Mouse (Mus musculus) c-Kit-positive CD71-positive TER-119-positive erythroid progenitor cells, embryonic 14.5 days (primary cell): ENCODE data around the gene Olfr818.
"Not testable (repeated sequence)": the region's sequence is repeated elsewhere in the genome, so short reads cannot be mapped to it uniquely, and the experiment has no call there.

Experiments
- DNase-seq: peaks from one replicate; pipeline ENCODE4 v3.0.0-alpha.2; 2013; ENCODE audit warnings: low spot score

Olfr818 gene

DNA sequence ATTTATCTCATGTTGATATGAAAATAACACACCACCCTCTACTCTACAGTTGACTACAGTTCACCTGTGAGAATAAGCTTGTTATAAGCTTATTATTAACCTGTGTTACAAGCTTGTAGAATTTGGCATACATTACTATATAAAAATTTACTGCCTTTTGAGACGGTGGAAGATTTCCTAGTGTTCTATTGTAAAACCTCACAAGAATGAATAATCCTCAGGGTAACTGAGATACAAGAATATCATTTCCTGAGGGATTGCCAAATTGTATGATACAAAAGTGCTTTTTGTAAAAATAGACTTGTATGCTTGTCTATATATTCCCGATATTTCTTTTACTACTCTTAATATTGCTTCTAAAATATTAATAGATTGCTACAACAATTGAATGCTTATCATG lies at the start of gene Olfr818:
Olfr818 (minus strand) TSS at position 101 of the 400 bp plus-strand sequence.
- no peak for DNase-seq

DNA sequence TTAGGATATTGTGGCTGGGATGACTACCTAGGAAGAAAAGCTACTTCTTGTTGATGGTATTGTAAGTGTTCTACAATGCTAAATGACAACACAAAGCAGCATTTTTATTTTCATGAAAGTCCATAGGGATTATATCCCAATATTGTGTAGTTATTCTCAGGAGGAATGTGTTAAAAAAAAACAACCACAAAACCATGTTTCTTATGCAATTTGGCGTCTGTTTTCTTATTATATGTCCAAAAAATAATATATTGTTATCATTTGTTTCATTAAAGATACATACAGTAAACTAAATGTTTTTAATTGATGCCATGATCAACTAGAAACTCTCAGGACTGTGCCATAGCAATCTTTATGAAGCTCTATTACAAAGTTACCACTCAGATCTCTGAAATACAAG lies 36.1 kb upstream of the Olfr818 start, which contains the start of gene Gm10310:
Gm10310 (minus strand) TSS at position 101 of the 400 bp plus-strand sequence.
- DNase-seq = not testable (repeated sequence)

DNA sequence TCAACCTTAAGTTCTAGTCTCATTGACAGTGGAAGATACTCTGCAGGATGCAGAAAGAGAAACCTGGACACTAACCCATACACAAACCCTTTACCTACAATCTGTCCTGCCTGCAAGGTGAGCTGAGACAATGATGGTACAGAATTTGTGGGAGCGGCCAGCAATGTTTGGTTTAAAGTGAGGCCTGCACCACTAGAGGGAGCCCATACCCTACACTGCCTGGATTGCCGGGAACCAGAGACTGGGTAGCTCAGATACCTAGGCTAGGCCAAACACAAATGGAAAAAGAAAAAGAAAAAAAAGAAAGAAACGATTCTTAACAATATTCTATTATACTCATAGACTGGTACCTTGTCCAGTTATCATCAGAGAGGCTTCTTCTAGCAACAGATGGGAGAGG lies 33.0 kb upstream of the Olfr818 start:
- DNase-seq = not testable (repeated sequence)

DNA sequence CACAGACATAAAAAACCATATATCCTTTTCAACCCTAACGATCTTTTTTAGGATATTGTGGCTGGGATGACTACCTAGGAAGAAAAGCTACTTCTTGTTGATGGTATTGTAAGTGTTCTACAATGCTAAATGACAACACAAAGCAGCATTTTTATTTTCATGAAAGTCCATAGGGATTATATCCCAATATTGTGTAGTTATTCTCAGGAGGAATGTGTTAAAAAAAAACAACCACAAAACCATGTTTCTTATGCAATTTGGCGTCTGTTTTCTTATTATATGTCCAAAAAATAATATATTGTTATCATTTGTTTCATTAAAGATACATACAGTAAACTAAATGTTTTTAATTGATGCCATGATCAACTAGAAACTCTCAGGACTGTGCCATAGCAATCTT lies 27.1 kb upstream of the Olfr818 start, which contains the start of gene Olfr247:
Olfr247 (minus strand) TSS at position 101 of the 400 bp plus-strand sequence.
- not testable (repeated sequence) for DNase-seq

DNA sequence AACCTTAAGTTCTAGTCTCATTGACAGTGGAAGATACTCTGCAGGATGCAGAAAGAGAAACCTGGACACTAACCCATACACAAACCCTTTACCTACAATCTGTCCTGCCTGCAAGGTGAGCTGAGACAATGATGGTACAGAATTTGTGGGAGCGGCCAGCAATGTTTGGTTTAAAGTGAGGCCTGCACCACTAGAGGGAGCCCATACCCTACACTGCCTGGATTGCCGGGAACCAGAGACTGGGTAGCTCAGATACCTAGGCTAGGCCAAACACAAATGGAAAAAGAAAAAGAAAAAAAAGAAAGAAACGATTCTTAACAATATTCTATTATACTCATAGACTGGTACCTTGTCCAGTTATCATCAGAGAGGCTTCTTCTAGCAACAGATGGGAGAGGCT lies 24.1 kb upstream of the Olfr818 start:
- not testable (repeated sequence) for DNase-seq

DNA sequence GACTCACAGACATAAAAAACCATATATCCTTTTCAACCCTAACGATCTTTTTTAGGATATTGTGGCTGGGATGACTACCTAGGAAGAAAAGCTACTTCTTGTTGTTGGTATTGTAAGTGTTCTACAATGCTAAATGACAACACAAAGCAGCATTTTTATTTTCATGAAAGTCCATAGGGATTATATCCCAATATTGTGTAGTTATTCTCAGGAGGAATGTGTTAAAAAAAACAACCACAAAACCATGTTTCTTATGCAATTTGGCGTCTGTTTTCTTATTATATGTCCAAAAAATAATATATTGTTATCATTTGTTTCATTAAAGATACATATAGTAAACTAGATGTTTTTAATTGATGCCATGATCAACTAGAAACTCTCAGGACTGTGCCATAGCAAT lies 18.3 kb upstream of the Olfr818 start, which contains the start of gene Olfr819:
Olfr819 (minus strand) TSS at position 101 of the 400 bp plus-strand sequence.
- not testable (repeated sequence) for DNase-seq

DNA sequence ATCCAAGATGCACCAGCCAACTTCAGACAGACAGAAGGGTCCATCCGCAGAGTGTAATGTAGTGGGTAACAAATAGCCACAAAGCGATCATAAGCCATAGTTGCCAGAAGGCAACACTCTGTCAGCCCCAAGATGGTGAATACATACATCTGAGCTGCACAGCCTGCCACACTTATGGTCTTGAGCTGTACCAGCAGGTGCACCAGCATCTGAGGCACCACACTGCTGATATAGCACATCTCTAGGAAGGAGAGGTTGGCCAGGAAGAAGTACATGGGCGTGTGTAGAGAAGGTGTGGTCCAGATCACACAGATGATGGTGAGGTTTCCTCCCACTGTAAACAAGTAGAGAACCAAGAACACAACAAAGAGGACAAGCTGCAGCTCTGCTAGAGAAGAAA lies 17.3 kb upstream of the Olfr818 start:
- DNase-seq = not testable (repeated sequence)

DNA sequence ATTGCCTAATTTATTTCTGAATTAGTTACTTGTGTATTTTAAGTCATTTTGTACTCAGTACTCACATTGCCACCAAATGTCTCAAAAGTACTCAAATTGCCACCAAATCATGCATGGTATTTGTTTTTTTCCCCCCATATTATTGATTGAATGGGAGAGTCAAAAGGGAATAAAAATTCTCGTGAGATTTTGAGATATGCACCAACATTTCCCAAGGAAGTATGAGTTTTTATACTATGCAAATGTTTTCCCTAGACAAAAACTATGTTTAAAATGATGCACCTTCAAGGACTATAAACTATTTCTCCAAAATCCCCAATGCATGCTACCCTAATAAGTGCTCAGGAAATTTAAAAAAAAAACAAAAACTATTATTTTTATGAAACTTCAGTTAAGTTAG lies 33.4 kb downstream of the Olfr818 start, which contains the start of gene Olfr816:
Olfr816 (minus strand) TSS at position 101 of the 400 bp plus-strand sequence.
- DNase-seq = no peak

DNA sequence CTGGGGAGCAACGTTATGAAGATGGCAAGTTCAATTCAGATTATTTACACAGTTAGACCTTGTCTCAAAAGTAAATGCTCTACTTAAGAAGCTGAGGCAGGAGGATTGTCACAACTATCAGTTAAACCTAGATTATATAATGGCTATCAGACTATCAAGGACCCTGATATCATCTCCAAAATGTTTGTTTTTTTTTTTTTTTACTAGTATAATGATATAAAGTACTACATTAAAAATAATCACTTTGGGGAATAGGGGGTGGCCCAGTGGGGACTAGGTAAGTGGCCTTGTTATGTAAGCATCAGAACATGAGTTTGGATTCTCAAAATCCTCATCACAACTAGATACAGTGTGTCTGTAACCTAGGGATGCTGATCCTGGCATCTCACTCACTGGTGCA lies 43.1 kb downstream of the Olfr818 start, which contains the start of gene Olfr815:
Olfr815 (minus strand) TSS at position 101 of the 400 bp plus-strand sequence.
- not testable (repeated sequence) for DNase-seq
